Mouse (Mus musculus): ENCODE data around the gene Anxa6.
A peak's percentile ranks its signal among the peaks of the same experiment; 100 is the strongest.

The Anxa6 gene

DNA sequence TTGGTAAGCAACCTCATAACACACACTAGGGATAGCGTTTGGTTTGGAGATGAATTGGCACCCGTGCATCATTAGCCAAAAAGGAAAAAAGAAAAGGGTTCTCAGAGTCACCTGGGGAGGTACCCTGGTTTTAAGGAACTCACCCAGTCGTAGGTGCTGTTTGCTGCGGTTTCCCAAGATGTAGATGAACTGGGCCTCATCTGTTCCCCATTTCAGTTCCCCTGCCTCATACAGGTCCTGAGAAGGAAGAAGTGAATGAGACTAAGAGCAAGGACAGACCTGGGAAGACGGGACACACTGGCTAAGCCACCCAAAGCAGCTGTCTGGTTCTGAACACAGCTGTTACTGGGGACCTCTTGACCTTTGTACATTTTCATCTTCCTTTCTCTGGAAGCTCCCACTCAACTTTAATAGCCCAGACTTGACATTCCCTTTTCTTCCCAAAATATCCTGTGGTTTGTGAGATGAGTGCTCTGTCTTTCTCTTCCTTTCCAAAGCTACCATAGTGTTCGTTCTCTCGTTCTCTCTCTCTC lies 28.2 kb downstream of the Anxa6 start:
- Histone ChIP-seq H3K27me3 (ENCODE audit: insufficient read depth, low read length) (no peaks in the 10 kb centered on the region), H3K36me3 (ENCODE audit: insufficient read depth, low read length) (peaks cover 84% of the 10 kb centered on the region), H3K4me3 (replicated peaks; ENCODE audit: low read length) (no peak overlapping the region), H3K4me1 (replicated peaks; ENCODE audit: low read depth, low read length) (peaks cover 1% of the 10 kb centered on the region; the same call in 1 of the 2 replicates), H3K9me3 (ENCODE audit: low read length) (peaks cover 4% of the 10 kb centered on the region; the same call in 1 of the 2 replicates)
- no peak for TF ChIP-seq CTCF (conservative IDR thresholded peaks at IDR 0.05; ENCODE audit: low read length)
- no peak for TF ChIP-seq POU5F1 (IDR thresholded peaks at IDR 0.05; ENCODE audit: borderline replicate concordance, low read length)
- no peak for TF ChIP-seq NANOG (IDR thresholded peaks at IDR 0.05; ENCODE audit: borderline replicate concordance, low read length)

DNA sequence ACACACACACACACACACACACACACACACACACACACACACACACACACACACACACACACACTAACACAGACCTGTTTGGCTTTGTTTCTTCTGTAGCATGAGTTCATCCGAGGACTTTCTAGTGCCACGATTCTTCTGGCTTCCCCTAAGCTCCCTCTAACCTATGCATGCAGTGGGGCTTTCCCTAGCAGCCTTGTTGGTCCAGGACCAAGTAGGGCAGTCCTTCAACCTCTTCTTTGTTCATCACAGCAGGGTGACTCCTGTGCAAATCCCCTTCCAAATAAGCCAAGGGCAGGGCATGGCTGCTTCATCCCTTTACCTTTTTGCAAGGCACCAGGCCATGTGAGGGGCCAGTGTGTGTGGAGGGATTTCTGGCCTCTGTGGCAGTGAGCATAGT lies 34.5 kb downstream of the Anxa6 start:
- H3K4me3 ChIP-seq (replicated peaks; ENCODE audit: low read length) = no peak overlapping the region
- peaks cover 4% of the 10 kb centered on the region; the same call in 1 of the 2 replicates for H3K9me3 ChIP-seq (ENCODE audit: low read length)
- TF ChIP-seq POU5F1 (IDR thresholded peaks at IDR 0.05; ENCODE audit: borderline replicate concordance, low read length) (no peak), NANOG (IDR thresholded peaks at IDR 0.05; ENCODE audit: borderline replicate concordance, low read length) (no peak), CTCF (conservative IDR thresholded peaks at IDR 0.05; ENCODE audit: low read length) (no peak)
- no peaks in the 10 kb centered on the region for H3K27me3 ChIP-seq (ENCODE audit: insufficient read depth, low read length)
- H3K4me1 ChIP-seq (replicated peaks; ENCODE audit: low read depth, low read length) = peaks cover 38% of the 10 kb centered on the region
- peaks cover 71% of the 10 kb centered on the region for H3K36me3 ChIP-seq (ENCODE audit: insufficient read depth, low read length)

DNA sequence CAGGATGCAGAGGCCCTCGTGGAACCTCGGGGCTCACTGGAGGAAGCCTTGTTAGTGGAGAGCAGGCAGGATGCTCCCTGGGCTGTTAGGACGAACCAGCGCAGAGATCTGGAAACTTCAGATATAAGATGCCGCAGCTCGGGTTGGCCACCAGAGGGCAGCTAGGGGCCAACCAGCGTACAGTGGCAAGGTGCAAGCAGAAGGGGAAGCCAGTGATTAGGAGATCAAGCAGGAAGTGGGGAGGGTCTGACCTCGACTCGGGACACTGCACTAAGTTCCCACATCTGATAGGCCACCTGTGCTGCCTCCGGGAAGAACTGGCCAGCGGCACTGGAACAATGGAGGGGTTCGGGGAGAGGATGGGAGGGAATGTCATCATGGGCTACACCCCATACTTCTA lies 35.0 kb downstream of the Anxa6 start:
- peaks cover 71% of the 10 kb centered on the region for H3K36me3 ChIP-seq (ENCODE audit: insufficient read depth, low read length)
- no peak for TF ChIP-seq NANOG (IDR thresholded peaks at IDR 0.05; ENCODE audit: borderline replicate concordance, low read length)
- peak; percentile 73 for TF ChIP-seq CTCF (conservative IDR thresholded peaks at IDR 0.05; ENCODE audit: low read length)
- no peak overlapping the region for H3K4me3 ChIP-seq (replicated peaks; ENCODE audit: low read length)
- H3K27me3 ChIP-seq (ENCODE audit: insufficient read depth, low read length) = no peaks in the 10 kb centered on the region
- H3K9me3 ChIP-seq (ENCODE audit: low read length) = peaks cover 4% of the 10 kb centered on the region; the same call in 1 of the 2 replicates
- H3K4me1 ChIP-seq (replicated peaks; ENCODE audit: low read depth, low read length) = peaks cover 38% of the 10 kb centered on the region

DNA sequence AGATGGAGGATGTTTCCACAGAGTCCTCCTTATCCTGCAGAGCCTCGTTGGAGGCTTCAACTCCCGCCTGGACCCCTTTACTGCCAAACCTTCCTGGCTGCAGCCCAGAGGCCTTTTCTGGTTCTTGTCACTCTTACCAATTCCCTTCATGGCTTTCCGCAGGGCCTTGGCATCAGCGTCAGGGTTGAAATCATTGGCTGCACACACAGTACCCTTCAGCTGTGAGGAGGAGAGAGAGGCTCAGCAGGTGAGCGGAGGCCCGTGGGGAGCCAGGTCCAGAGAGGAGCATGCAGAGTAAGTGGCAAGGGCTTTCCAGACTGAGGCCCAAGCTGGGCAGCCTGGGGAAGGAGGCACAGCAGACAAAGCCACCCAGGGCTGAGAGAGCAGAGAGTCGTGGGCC lies 37.1 kb downstream of the Anxa6 start:
- Histone ChIP-seq H3K27me3 (ENCODE audit: insufficient read depth, low read length) (no peaks in the 10 kb centered on the region), H3K36me3 (ENCODE audit: insufficient read depth, low read length) (peaks cover 81% of the 10 kb centered on the region), H3K9me3 (ENCODE audit: low read length) (peaks cover 4% of the 10 kb centered on the region; the same call in 1 of the 2 replicates), H3K4me1 (replicated peaks; ENCODE audit: low read depth, low read length) (peaks cover 38% of the 10 kb centered on the region), H3K4me3 (replicated peaks; ENCODE audit: low read length) (no peak overlapping the region)
- TF ChIP-seq NANOG (IDR thresholded peaks at IDR 0.05; ENCODE audit: borderline replicate concordance, low read length) (no peak), POU5F1 (IDR thresholded peaks at IDR 0.05; ENCODE audit: borderline replicate concordance, low read length) (no peak), CTCF (conservative IDR thresholded peaks at IDR 0.05; ENCODE audit: low read length) (no peak)

DNA sequence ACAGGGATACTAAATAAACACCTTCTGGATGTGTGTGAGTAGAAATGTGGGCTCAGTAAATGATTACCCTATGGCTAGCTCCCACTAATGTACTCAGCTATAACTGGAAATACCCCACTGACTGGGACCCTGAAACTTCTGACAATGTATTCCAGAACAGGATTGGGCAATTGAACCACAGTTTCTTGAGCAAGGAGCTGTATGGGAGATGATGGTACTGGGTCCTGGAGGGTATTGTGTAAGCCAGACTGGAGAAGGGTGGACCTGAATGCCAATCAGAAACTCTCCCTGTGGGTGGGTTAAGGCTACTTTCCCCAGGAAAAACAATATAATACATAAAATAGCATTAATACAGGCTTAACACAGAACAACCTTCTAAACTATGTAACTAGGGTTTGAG lies 43.3 kb downstream of the Anxa6 start:
- Histone ChIP-seq H3K36me3 (ENCODE audit: insufficient read depth, low read length) (peaks cover 85% of the 10 kb centered on the region), H3K27me3 (ENCODE audit: insufficient read depth, low read length) (no peaks in the 10 kb centered on the region), H3K4me3 (replicated peaks; ENCODE audit: low read length) (no peak overlapping the region), H3K9me3 (ENCODE audit: low read length) (no peaks in the 10 kb centered on the region), H3K4me1 (replicated peaks; ENCODE audit: low read depth, low read length) (peaks cover 13% of the 10 kb centered on the region)
- no peak for TF ChIP-seq POU5F1 (IDR thresholded peaks at IDR 0.05; ENCODE audit: borderline replicate concordance, low read length)
- no peak for TF ChIP-seq NANOG (IDR thresholded peaks at IDR 0.05; ENCODE audit: borderline replicate concordance, low read length)
- TF ChIP-seq CTCF (conservative IDR thresholded peaks at IDR 0.05; ENCODE audit: low read length) = no peak

DNA sequence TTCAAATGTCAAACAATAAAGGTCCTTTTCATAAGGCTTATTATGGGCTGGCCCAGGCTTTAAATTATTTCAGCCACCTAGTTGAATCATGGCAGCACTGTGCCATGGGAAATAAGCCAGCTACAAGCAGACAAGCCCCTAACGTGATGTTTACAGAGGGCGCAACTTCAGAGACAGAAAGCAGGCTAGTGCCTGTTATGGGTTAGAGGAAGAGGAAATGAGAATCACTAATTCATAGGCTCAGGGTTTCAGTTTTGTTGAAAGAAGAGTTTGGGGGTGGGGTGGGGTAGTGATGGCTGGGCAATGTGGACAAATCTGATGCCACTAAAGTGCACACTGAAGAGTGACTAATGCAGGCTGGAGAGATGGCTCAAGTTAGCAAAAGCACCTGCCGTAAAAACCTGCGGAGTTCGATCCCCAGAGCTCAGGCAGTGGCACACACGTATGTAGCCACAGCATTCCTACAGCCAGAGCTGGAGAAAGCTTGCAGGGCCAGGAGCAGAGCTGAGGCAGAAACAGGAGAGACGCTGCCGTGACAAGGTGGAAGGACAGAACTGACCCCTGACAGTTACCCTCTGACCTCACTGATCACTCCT lies 44.4 kb downstream of the Anxa6 start:
- Histone ChIP-seq H3K9me3 (ENCODE audit: low read length) (no peaks in the 10 kb centered on the region), H3K4me1 (replicated peaks; ENCODE audit: low read depth, low read length) (peaks cover 18% of the 10 kb centered on the region), H3K36me3 (ENCODE audit: insufficient read depth, low read length) (peaks cover 80% of the 10 kb centered on the region), H3K27me3 (ENCODE audit: insufficient read depth, low read length) (no peaks in the 10 kb centered on the region), H3K4me3 (replicated peaks; ENCODE audit: low read length) (no peak overlapping the region)
- TF ChIP-seq POU5F1 (IDR thresholded peaks at IDR 0.05; ENCODE audit: borderline replicate concordance, low read length) (no peak), CTCF (conservative IDR thresholded peaks at IDR 0.05; ENCODE audit: low read length) (no peak), NANOG (IDR thresholded peaks at IDR 0.05; ENCODE audit: borderline replicate concordance, low read length) (no peak)

DNA sequence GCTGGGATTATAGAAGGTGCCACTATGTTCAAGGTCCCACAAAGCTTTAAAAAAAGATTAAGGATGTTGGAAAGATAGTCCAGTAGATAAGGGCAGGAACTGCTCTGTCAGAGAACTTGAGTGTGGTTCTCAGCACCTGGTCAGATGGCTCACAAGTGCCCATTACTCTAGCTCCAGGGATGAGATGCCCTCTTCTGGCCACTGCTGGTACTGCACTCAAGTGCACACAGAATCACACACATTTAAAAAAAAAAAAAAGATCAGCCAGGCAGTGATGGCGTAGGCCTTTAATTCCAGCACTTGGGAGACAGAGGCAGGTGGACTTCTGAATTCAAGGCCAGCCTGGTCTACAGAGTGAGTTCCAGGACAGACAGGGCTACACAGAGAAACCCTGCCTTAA lies 45.3 kb downstream of the Anxa6 start:
- Histone ChIP-seq H3K27me3 (ENCODE audit: insufficient read depth, low read length) (no peaks in the 10 kb centered on the region), H3K9me3 (ENCODE audit: low read length) (no peaks in the 10 kb centered on the region), H3K4me1 (replicated peaks; ENCODE audit: low read depth, low read length) (peaks cover 18% of the 10 kb centered on the region), H3K4me3 (replicated peaks; ENCODE audit: low read length) (no peak overlapping the region), H3K36me3 (ENCODE audit: insufficient read depth, low read length) (peaks cover 78% of the 10 kb centered on the region)
- TF ChIP-seq CTCF (conservative IDR thresholded peaks at IDR 0.05; ENCODE audit: low read length) = peak; percentile 92
- TF ChIP-seq NANOG (IDR thresholded peaks at IDR 0.05; ENCODE audit: borderline replicate concordance, low read length) = no peak

DNA sequence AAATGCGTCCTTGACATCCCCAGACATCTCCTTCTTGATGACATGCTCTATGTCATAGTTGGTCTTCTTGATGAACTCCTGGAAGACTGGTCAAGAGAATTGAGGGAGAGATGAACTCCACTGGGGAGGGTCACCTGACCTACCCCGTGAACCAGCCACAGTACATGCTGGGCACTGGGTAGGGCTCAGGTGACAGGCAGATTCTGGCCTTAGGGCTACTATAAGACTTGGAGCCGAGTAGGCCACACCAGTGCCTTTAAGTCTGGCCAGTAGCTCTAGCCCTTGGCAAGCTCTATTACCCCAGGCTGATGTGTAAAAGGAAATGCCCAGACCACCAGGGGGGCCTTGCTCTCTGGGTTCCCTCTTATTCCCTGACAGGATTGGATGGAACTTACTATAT lies 48.2 kb downstream of the Anxa6 start:
- H3K27me3 ChIP-seq (ENCODE audit: insufficient read depth, low read length) = no peaks in the 10 kb centered on the region
- TF ChIP-seq NANOG (IDR thresholded peaks at IDR 0.05; ENCODE audit: borderline replicate concordance, low read length) (no peak), POU5F1 (IDR thresholded peaks at IDR 0.05; ENCODE audit: borderline replicate concordance, low read length) (no peak), CTCF (conservative IDR thresholded peaks at IDR 0.05; ENCODE audit: low read length) (no peak)
- H3K4me1 ChIP-seq (replicated peaks; ENCODE audit: low read depth, low read length) = peaks cover 28% of the 10 kb centered on the region

DNA sequence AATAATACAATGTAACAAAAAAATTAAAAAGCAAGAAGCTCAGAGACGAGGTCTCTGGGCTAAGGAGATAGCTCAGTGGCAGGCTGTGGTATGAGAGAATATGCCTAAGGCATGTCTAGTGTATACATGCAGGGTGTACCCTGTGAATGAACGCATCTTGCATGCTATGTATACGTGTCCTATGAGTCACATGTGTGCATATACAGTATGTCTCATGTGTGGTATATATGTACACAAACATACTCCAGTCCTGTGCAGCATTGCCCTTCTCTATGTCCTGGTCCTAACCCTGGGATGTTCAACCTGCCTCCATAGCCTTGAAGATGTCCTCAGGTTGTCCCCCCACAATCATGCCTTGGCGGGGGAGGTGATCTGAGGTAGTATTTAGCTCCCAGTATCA lies 48.7 kb downstream of the Anxa6 start:
- H3K9me3 ChIP-seq (ENCODE audit: low read length) = no peaks in the 10 kb centered on the region
- H3K27me3 ChIP-seq (ENCODE audit: insufficient read depth, low read length) = no peaks in the 10 kb centered on the region
- H3K36me3 ChIP-seq (ENCODE audit: insufficient read depth, low read length) = peaks cover 78% of the 10 kb centered on the region
- H3K4me3 ChIP-seq (replicated peaks; ENCODE audit: low read length) = no peak overlapping the region
- peaks cover 33% of the 10 kb centered on the region for H3K4me1 ChIP-seq (replicated peaks; ENCODE audit: low read depth, low read length)
- no peak for TF ChIP-seq CTCF (conservative IDR thresholded peaks at IDR 0.05; ENCODE audit: low read length)
- TF ChIP-seq POU5F1 (IDR thresholded peaks at IDR 0.05; ENCODE audit: borderline replicate concordance, low read length) = no peak
- no peak for TF ChIP-seq NANOG (IDR thresholded peaks at IDR 0.05; ENCODE audit: borderline replicate concordance, low read length)

More for the DNA sequence above, 48.2 kb downstream of the Anxa6 start:
- no peak overlapping the region for H3K4me3 ChIP-seq (replicated peaks; ENCODE audit: low read length)
- H3K36me3 ChIP-seq (ENCODE audit: insufficient read depth, low read length) = peaks cover 78% of the 10 kb centered on the region
- no peaks in the 10 kb centered on the region for H3K9me3 ChIP-seq (ENCODE audit: low read length)
